ENCODE assay signal across 16 mouse cellular contexts in genomic region chr16:72930871-72931270, GRCm38 (mm10).
"Had no signal": no experiment of that assay in that cellular context is flagged by ENCODE, and none has a peak within 500 bp of the region (broad histone marks: within the 10 kb centered on the region; RNA-seq: fewer than 3 reads in every experiment).

No protein-coding gene starts in this region.

- H3K9ac ChIP-seq: hindbrain, embryonic 14.5 days; limb, embryonic 12.5 days; liver, embryonic 14.5 days; neural tube, embryonic 12.5 days; stomach, embryonic 15.5 days had no signal

- H3K4me3 ChIP-seq: layer of hippocampus, adult 2 months; limb, embryonic 12.5 days; neural tube, embryonic 12.5 days; stomach, embryonic 15.5 days had no signal

- H3K4me2 ChIP-seq: hindbrain, embryonic 14.5 days; limb, embryonic 12.5 days; neural tube, embryonic 12.5 days; stomach, embryonic 15.5 days had no signal

- ATAC-seq: lung, postnatal 0 days had no signal

- H3K36me3 ChIP-seq: neural tube, embryonic 12.5 days; stomach, embryonic 15.5 days had no signal

- H3K27me3 ChIP-seq: neural tube, embryonic 12.5 days; stomach, embryonic 15.5 days had no signal

- DNase-seq: liver; lung, adult 2 months; lung, postnatal 36 days; midbrain, embryonic 14.5 days; retina, postnatal 1 day; right cerebral cortex, postnatal 4 days; spleen, adult 18-20 months; thymus, adult 2 months; thymus, postnatal 25 days had no signal

- H3K9me3 ChIP-seq: limb, embryonic 12.5 days; neural tube, embryonic 12.5 days; stomach, embryonic 15.5 days had no signal

- H3K27ac ChIP-seq: hindbrain, embryonic 14.5 days; layer of hippocampus, adult 2 months; limb, embryonic 12.5 days; liver, embryonic 14.5 days; neural tube, embryonic 12.5 days; stomach, embryonic 15.5 days had no signal
